Mouse (Mus musculus) adrenal gland, postnatal 10 days (tissue): ENCODE data around the gene Olfr95. TPM values are rescaled to one million over a fixed set of nuclear protein-coding genes. Genes with fewer than 3 reads are reported as not detected.

Experiments used
- total RNA-seq, 2 experiments: library from RNA; stranded (reverse); gene quantifications; 2 replicates each; pipeline ENCODE4 v1.2.3; 2021

The Olfr95 gene
- total RNA-seq, 2 experiments from 2014 or later = not detected

Other genes starting within 250 kb of the Olfr95 start
- not detected for gene 2410137M14Rik, start 231.9 kb downstream of the Olfr95 start, total RNA-seq
- gene H2-M5, start 223.6 kb downstream of the Olfr95 start, total RNA-seq = not detected
- gene Zfp57, start 212.0 kb downstream of the Olfr95 start, total RNA-seq = 1 to 10 TPM; 4.0 to 7.7 TPM
- gene Mog, start 189.7 kb downstream of the Olfr95 start, total RNA-seq = not detected
- 10 to 100 TPM; 22.1 to 40.3 TPM for gene Gabbr1, start 167.2 kb downstream of the Olfr95 start, total RNA-seq
- gene Olfr90, start 124.6 kb downstream of the Olfr95 start, total RNA-seq = not detected
- not detected for gene Olfr91, start 114.8 kb downstream of the Olfr95 start, total RNA-seq
- not detected for gene Olfr92, start 93.0 kb downstream of the Olfr95 start, total RNA-seq
- gene Olfr93, start 51.6 kb downstream of the Olfr95 start, total RNA-seq = not detected
- under 1 TPM; 0.78 to 0.88 TPM for gene Ubd, start 19.2 kb downstream of the Olfr95 start, total RNA-seq
- not detected for gene Olfr94, start 12.1 kb downstream of the Olfr95 start, total RNA-seq
- not detected for gene Olfr96, start 7.0 kb upstream of the Olfr95 start, total RNA-seq
- not detected for gene Olfr97, start 24.2 kb upstream of the Olfr95 start, total RNA-seq
- gene Olfr98, start 50.6 kb upstream of the Olfr95 start, total RNA-seq = not detected
- gene H2-M3, start 57.1 kb upstream of the Olfr95 start, total RNA-seq = 1 to 10 TPM; 4.6 to 5.0 TPM
- gene Olfr99, start 70.3 kb upstream of the Olfr95 start, total RNA-seq = not detected
- not detected for gene Olfr101, start 91.2 kb upstream of the Olfr95 start, total RNA-seq
- gene Olfr102, start 103.9 kb upstream of the Olfr95 start, total RNA-seq = not detected
- not detected for gene Olfr103, start 126.6 kb upstream of the Olfr95 start, total RNA-seq
- not detected for gene Olfr104-ps, start 146.5 kb upstream of the Olfr95 start, total RNA-seq
- not detected for gene Olfr105-ps, start 165.9 kb upstream of the Olfr95 start, total RNA-seq
- not detected for gene Olfr106-ps, start 177.3 kb upstream of the Olfr95 start, total RNA-seq
- gene Olfr107, start 186.1 kb upstream of the Olfr95 start, total RNA-seq = not detected
- not detected for gene Olfr108, start 232.4 kb upstream of the Olfr95 start, total RNA-seq
- not detected for gene Olfr109, start 245.8 kb upstream of the Olfr95 start, total RNA-seq